Mouse (Mus musculus) myocyte (in vitro differentiated cells): Measurements from ENCODE around the gene Tex26.

Experiments
- CEBPB ChIP-seq: IDR thresholded peaks from 2 replicates; pipeline ENCODE4 v1.6.1; 2011; ENCODE audit warnings: mild to moderate bottlenecking, moderate library complexity; ENCODE audit not compliant: poor library complexity, insufficient read depth, severe bottlenecking
- E2F4 ChIP-seq: IDR thresholded peaks from one replicate; pipeline ENCODE4 v1.6.1; 2011; ENCODE audit warnings: mild to moderate bottlenecking, control low read depth, moderate library complexity; ENCODE audit not compliant: insufficient read depth
- MAX ChIP-seq: IDR thresholded peaks from one replicate; pipeline ENCODE4 v1.6.1; 2011; ENCODE audit warnings: low read depth, mild to moderate bottlenecking, control low read depth
- MYOD1 ChIP-seq, 3 experiments: IDR thresholded peaks; one replicate each; pipeline ENCODE4 v1.6.1; 2011; ENCODE audit warnings: control low read depth in 2 of 3, low read depth in 2 of 3, mild to moderate bottlenecking in 2 of 3, moderate library complexity in 1 of 3; ENCODE audit not compliant: insufficient read length in 2 of 3, control insufficient read depth in 1 of 3
- MYOG ChIP-seq, 3 experiments: IDR thresholded peaks; one replicate each; pipeline ENCODE4 v1.6.1; 2011; ENCODE audit warnings: control low read depth in 2 of 3, low read depth in 2 of 3, mild to moderate bottlenecking in 2 of 3; ENCODE audit not compliant: insufficient read length in 2 of 3, control insufficient read depth in 1 of 3, insufficient read depth in 1 of 3
- POLR2A ChIP-seq: IDR thresholded peaks from one replicate; pipeline ENCODE4 v1.6.1; 2011; ENCODE audit warnings: low read depth, mild to moderate bottlenecking, control low read depth, moderate library complexity; ENCODE audit not compliant: insufficient read length
- POLR2AphosphoS2 ChIP-seq: IDR thresholded peaks from one replicate; pipeline ENCODE4 v1.6.1; 2011; ENCODE audit warnings: low read depth, control low read depth; ENCODE audit not compliant: insufficient read length
- SRF ChIP-seq: IDR thresholded peaks from one replicate; pipeline ENCODE4 v1.6.1; 2011; ENCODE audit warnings: low read depth; ENCODE audit not compliant: control insufficient read depth, insufficient read length
- TCF12 ChIP-seq: IDR thresholded peaks from one replicate; pipeline ENCODE4 v1.6.1; 2011; ENCODE audit warnings: mild to moderate bottlenecking, control low read depth; ENCODE audit not compliant: poor library complexity, insufficient read depth, severe bottlenecking
- TCF3 ChIP-seq: IDR thresholded peaks from one replicate; pipeline ENCODE4 v1.6.1; 2011; ENCODE audit warnings: low read depth, control low read depth; ENCODE audit not compliant: insufficient read length
- USF1 ChIP-seq: IDR thresholded peaks from one replicate; pipeline ENCODE4 v1.6.1; 2011; ENCODE audit warnings: low read depth, mild to moderate bottlenecking, control low read depth, moderate library complexity

- TF ChIP-seq MYOG (IDR thresholded peaks at IDR 0.05; ENCODE audit: control insufficient read depth in 1 of 3, insufficient read depth in 1 of 3, insufficient read length in 2 of 3, low read depth in 2 of 3) (no peak), E2F4 (no peak), CEBPB (no peak), MAX (no peak), POLR2A (no peak), SRF (no peak), POLR2AphosphoS2 (no peak), TCF3 (no peak), USF1 (no peak), MYOD1 (IDR thresholded peaks at IDR 0.05; ENCODE audit: control insufficient read depth in 1 of 3, insufficient read length in 2 of 3, low read depth in 2 of 3) (no peak), TCF12 (no peak)
Measured at GRCm38 (mm10) chr5:149406791-149407276, 32.6 kb upstream of the Tex26 start.
